ENCODE assay signal across 8 mouse cellular contexts in the genomic region with DNA sequence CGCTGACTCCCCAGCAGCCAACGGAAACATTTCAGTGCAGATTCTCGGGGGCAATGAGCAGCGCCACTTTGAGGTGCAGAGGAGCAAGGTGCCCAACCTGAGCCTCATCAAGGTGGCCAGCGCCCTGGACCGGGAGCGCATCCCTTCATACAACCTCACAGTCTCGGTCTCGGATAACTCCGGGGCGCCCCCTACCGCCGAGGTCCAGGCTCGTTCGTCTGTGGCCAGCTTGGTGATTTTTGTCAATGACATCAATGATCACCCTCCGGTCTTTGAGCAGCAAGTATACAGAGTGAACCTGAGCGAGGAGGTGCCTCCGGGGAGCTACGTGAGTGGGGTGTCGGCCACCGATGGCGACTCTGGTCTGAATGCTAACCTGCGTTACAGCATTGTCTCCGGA. TPM values are rescaled to one million over a fixed set of nuclear protein-coding genes. Genes with fewer than 3 reads are reported as not detected.
DNase-seq lines count a peak whose midpoint lies in the region; ATAC-seq lines count a peak whose summit lies in the region.

No protein-coding gene starts in this region.

- H3K4me1 ChIP-seq in hindbrain, embryonic 12.5 days: peaks cover 50% of the 10 kb centered on the region

- peak overlapping the region; percentile 63 for H3K4me3 ChIP-seq in hindbrain, embryonic 12.5 days

- H3K9ac ChIP-seq in hindbrain, embryonic 12.5 days: peak overlapping the region; percentile 89

- no peaks in the 10 kb centered on the region for H3K9me3 ChIP-seq in hindbrain, embryonic 12.5 days (replicated peaks)

- peak; percentile 7; the same call in 1 of the 2 replicates for ATAC-seq in hindbrain, embryonic 12.5 days (ENCODE audit: low FRiP score)

- 12% methylated on average over 24 of the region's 24 CpGs for WGBS in hindbrain, embryonic 12.5 days

- H3K27ac ChIP-seq in hindbrain, embryonic 12.5 days: peak overlapping the region; percentile 49; the same call in 1 of the 2 replicates

- H3K27me3 ChIP-seq in hindbrain, embryonic 12.5 days: no peaks in the 10 kb centered on the region

- DNase-seq in adrenal gland, adult 18-20 months (ENCODE audit: low spot score in 2 of 2): peak; percentile 79 to 84
- peak; percentile 93 to 95 for DNase-seq in cerebellum, postnatal 10 days
- peak; percentile 72 to 86 for DNase-seq in frontal cortex, postnatal 14 days (ENCODE audit: low spot score in 2 of 2)
- peak; percentile 86 to 97 for DNase-seq in layer of hippocampus, postnatal 25 days (ENCODE audit: extremely low spot score in 1 of 2, low spot score in 1 of 2)
- DNase-seq in lung, postnatal 14 days: peak; percentile 76
- DNase-seq in right cerebral cortex, postnatal 14 days: peak; percentile 85
- DNase-seq in yolk sac, embryonic 10.5 days (ENCODE audit: low spot score): no peak

- peaks cover 29% of the 10 kb centered on the region for H3K36me3 ChIP-seq in hindbrain, embryonic 12.5 days

- H3K4me2 ChIP-seq in hindbrain, embryonic 12.5 days (replicated peaks): peak overlapping the region; percentile 94

RNA-seq across cellular contexts. Expression of a gene that starts 1.4 kb away (rescaled TPM):
- total RNA-seq in adrenal gland, adult 18-20 months (2021): 10 to 100 TPM in 1 of 2 experiments, 1 to 10 TPM in 1; 3.0 to 12.2 TPM
- polyA plus RNA-seq in hindbrain, embryonic 12.5 days (2016; fragmentation: Nextera tagmentation; extraction: Ambion mirVana): 14.6 and 17.1 TPM in 2 replicates
- total RNA-seq in layer of hippocampus, postnatal 25 days (2021): 10 to 100 TPM; 25.6 to 38.7 TPM
